Mouse (Mus musculus) urinary bladder, postnatal 36 days (tissue): ENCODE results near the gene Olfr1216.
"Not testable (repeated sequence)": the region's sequence is repeated elsewhere in the genome, so short reads cannot be mapped to it uniquely, and the experiment has no call there.

Experiments used
- DNase-seq, 2 experiments: peaks; one replicate each; pipeline ENCODE4 v3.0.0; 2022; ENCODE audit warnings: low spot score in 2 of 2, mixed read lengths in 1 of 2

Olfr1216 gene

DNA sequence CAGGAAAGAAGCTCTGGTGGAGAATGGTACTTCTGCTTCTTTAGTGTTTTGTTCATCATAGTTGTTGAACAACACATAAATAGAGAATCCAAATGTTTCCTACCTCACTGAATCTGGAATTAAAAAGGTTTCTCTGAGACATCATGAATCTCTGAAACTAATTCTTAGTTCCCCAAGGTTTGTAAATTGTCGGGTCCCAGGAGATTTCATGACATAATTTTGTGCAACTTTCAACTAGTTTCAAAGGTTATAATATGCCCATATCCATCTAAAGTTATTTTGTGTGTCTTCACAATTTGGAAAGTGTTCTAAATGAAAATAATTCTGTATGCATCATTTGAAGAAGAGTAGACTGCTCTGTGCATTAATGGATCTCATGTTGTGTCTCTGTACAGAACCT is at the start of gene Olfr1216:
TSS of gene Olfr1216 (minus strand) at position 101 of the 400 bp plus-strand sequence.
- DNase-seq, result no peak

GRCm38 (mm10) chr2:89061087-89061486 is 42.9 kb upstream of the Olfr1216 start, which contains the start of gene Olfr1218:
Gene Olfr1218 (minus strand): TSS chr2:89061187.
- DNase-seq, result no peak

DNA sequence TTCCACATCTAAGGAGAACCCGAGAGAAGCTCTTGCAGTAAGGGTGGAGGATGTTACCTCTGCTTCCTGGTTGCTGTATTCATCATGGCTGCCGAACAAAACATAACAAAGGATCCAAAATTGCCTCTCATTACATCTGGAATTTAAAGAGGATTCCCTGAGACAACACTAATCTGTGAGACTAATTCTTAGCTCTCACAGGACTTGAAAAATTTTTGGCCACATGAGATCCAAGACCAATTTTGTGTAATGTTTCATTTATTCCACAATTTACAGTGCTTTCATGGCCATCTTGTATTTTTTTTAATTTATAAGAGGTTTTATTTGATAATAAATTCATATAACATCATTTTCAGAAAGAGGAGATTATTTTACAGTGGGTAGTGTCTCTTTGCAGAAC is 13.8 kb upstream of the Olfr1216 start, which contains the start of gene Olfr1217:
TSS of gene Olfr1217 (minus strand) at position 101 of the 400 bp plus-strand sequence.
- no peak for DNase-seq

GRCm38 (mm10) chr2:89021436-89021835 is 3.3 kb upstream of the Olfr1216 start:
- DNase-seq, result not testable (repeated sequence)

GRCm38 (mm10) chr2:89006873-89007272 is 11.3 kb downstream of the Olfr1216 start, which contains the start of gene Olfr1215:
Gene Olfr1215 (minus strand): TSS chr2:89006973.
- DNase-seq, result no peak

DNA sequence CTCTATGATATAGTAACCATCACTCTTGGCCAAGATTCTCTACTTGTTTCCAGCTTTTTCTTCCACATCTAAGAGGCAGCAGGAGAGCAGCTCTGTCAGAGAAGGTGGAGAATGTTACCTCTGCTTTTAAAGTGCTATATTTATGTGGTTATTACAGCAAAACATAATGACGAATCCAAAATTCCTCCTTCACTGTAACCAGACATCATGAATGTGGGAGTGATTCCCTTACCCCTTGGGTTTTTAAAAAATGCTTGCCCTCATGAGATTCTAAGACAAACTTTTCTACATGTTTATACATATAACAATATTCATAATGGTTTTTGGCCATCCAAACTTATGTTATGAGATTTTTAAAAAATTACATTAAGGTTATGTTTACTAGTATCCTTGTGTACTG is 25.6 kb downstream of the Olfr1216 start, which contains the start of gene Olfr1214:
TSS of gene Olfr1214 (minus strand) at position 101 of the 400 bp plus-strand sequence.
- DNase-seq, result no peak

DNA sequence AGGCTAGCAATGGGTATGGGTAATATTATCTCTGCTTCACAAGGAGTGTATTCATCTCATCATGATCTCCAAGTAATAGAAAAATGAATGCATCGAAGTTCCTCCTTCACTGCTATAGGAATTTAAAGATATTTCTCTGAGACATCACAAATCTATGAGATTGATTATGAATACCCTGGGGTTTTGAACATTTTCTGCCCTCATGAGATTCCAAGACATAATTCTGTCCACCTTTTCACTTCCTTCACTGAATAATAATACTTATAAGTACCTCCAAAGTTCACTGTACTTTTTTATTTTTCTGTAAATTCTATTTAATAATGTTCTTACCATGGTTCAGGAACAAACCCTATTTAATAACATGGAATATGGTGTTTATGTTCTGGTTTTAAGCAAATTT is 38.0 kb downstream of the Olfr1216 start, which contains the start of gene Gm13762:
TSS of gene Gm13762 (minus strand) at position 101 of the 400 bp plus-strand sequence.
- DNase-seq, result no peak
